Mouse (Mus musculus) stomach, embryonic 16.5 days (tissue): Measurements from ENCODE around the gene Mgll. TPM values are rescaled to one million over a fixed set of nuclear protein-coding genes. Genes with fewer than 3 reads are reported as not detected.

Experiments
- ATAC-seq: fragments of 200-750 bp; cut with Nextera tagmentation; 2 replicates; pipeline ENCODE4 v1.8.0; 2017; ENCODE audit warnings: moderate number of reproducible peaks, moderate TSS enrichment; ENCODE audit not compliant: insufficient read depth, low FRiP score
- H3K27ac ChIP-seq: fragments of 300-500 bp; sonication (generic); 2 replicates; pipeline ENCODE4 v1.5.1; 2014; ENCODE audit warnings: low read length
- H3K27me3 ChIP-seq: fragments of 300-500 bp; sonication (generic); 2 replicates; pipeline ENCODE4 v1.6.1; 2014; ENCODE audit warnings: low read length, control low read depth, mixed read lengths; ENCODE audit not compliant: control insufficient read depth, insufficient read depth
- H3K36me3 ChIP-seq: fragments of 300-500 bp; sonication (generic); 2 replicates; pipeline ENCODE4 v1.6.1; 2014; ENCODE audit warnings: low read length; ENCODE audit not compliant: control insufficient read depth, insufficient read depth
- H3K4me1 ChIP-seq: fragments of 300-500 bp; sonication (generic); 2 replicates; pipeline ENCODE4 v1.6.1; 2014; ENCODE audit warnings: low read length, control low read depth, mixed read lengths; ENCODE audit not compliant: control insufficient read depth, insufficient read depth
- H3K4me2 ChIP-seq: fragments of 300-500 bp; sonication (generic); 2 replicates; pipeline ENCODE4 v1.6.1; 2014; ENCODE audit warnings: low read depth, low read length, mixed read lengths
- H3K4me3 ChIP-seq: fragments of 300-500 bp; sonication (generic); replicated peaks from 2 replicates; pipeline ENCODE4 v1.5.1; 2014; ENCODE audit warnings: mild to moderate bottlenecking, low read length
- H3K9ac ChIP-seq: fragments of 300-500 bp; sonication (generic); 2 replicates; pipeline ENCODE4 v1.6.1; 2014; ENCODE audit warnings: low read length
- H3K9me3 ChIP-seq: fragments of 300-500 bp; sonication (generic); replicated peaks from 2 replicates; pipeline ENCODE4 v1.6.1; 2016; ENCODE audit warnings: low read length, control low read depth; ENCODE audit not compliant: control insufficient read depth
- WGBS: fragments of 180-500 bp; shearing (Covaris S2); extraction: QIAGEN DNeasy Blood & Tissue Kit; methylation state at CpG from one replicate; pipeline ENCODE4 v1.1.7; 2014; 5-methylcytosine and 5-hydroxymethylcytosine counted together
- polyA plus RNA-seq: library from polyadenylated mRNA; unstranded; fragments of >200 nt; fragmentation: Nextera tagmentation; extraction: Ambion mirVana; gene quantifications from 2 replicates; pipeline ENCODE4 v1.2.1, GENCODE M21; 2015

The Mgll gene
- polyA plus RNA-seq, 1 experiment from 2014 or later: 121 TPM

DNA sequence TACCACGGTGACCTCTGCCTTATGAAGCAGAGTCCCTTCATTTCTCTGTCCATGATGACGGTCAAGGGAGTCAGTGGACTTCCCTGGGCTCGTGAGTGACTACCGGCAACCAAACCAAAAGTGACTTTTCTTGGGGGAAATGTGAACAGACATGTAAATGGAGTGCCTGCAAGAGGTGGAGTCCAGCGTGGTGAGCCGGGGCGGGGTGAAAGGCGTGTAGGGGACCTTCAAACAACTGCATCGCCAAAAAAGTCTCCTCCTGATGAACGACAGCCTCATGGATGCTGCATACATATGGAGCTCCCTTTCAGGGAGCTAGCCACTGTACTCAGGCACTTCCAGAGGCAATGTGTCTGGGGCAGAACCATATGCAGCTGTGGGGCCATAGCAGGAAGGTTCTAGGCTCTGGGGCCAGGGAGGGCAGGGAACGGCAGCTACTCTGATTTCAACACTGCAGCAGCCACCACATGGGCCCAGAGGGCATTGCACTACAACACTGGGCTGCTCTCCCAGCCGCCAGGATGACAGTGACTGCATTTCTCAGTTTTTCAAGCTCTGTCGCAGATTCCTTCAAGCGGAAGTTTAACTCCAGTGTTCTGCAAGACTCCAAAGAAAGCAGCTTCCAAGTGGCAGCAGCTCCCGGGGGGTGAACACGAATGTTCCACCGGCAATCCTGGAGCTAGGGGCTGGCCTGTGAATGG, 36.9 kb downstream of the Mgll start:
- peaks cover 76% of the 10 kb centered on the region for H3K4me1 ChIP-seq

DNA sequence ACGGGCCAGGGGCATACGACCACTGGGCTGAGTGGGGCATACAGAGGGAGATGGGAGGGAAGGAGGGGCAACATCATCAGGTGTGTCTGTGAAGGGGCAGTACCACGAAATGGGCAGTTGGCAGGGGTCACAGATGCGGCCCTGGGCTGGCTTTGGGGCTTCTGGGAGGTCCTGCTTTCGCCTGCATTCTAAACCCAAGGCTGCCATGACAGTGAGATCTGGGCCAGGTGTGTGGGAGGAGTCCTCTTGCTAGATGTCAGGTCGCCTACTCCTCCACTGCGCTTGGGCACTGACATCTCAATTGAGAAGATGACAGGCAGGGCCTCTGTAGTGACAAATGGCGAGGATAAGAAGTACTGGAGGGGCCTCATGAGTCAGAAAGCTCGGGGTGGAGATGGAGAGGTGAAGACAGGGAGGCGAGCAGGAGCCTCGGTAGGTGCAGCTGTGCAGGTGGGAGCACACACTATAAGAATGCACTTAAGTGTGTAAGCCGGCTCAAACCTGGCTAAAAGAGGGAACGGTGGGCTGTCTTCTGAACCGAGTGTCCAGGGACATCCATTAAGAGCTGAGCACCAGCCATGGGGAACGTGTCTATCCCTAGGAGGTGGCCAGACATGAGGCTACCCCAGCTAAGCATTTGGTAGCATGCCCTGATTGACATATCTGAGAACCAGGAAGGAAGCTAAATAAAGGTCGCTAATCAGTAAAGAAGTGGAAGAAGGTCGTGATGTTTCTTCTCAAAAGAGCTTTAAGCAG, 37.6 kb downstream of the Mgll start:
- ATAC-seq: no peak
- 67% methylated on average over 17 of the region's 17 CpGs for WGBS

More for the DNA sequence above, 36.9 kb downstream of the Mgll start:
- WGBS: 73% methylated on average over 17 of the region's 17 CpGs
- no peaks in the 10 kb centered on the region for H3K9me3 ChIP-seq
- no peaks in the 10 kb centered on the region for H3K27me3 ChIP-seq
- no peak for ATAC-seq
- H3K9ac ChIP-seq: no peak overlapping the region
- 0 out of 2 replicates have a peak, but pooled peaks cover 6% of the 10 kb centered on the region for H3K36me3 ChIP-seq
- H3K27ac ChIP-seq: 0 out of 2 replicates have a peak overlapping the region, but pooled peaks have one; percentile 59
- no peak overlapping the region for H3K4me2 ChIP-seq
- H3K4me3 ChIP-seq: no peak overlapping the region

GRCm38 (mm10) chr6:88762440-88763196, 38.4 kb downstream of the Mgll start:
- WGBS: 61% methylated on average over 13 of the region's 13 CpGs
- Histone ChIP-seq H3K9ac (no peak overlapping the region), H3K9me3 (no peaks in the 10 kb centered on the region), H3K27ac (peak overlapping the region; percentile 59; the same call in 1 of the 2 replicates), H3K4me3 (no peak overlapping the region), H3K36me3 (0 out of 2 replicates have a peak, but pooled peaks cover 6% of the 10 kb centered on the region), H3K4me1 (peaks cover 62% of the 10 kb centered on the region), H3K4me2 (no peak overlapping the region), H3K27me3 (no peaks in the 10 kb centered on the region)
- ATAC-seq: 0 out of 2 replicates have a peak, but pooled peaks have one; percentile 10

More for the DNA sequence above, 37.6 kb downstream of the Mgll start:
- H3K4me1 ChIP-seq: peaks cover 68% of the 10 kb centered on the region
- H3K4me3 ChIP-seq: no peak overlapping the region
- 0 out of 2 replicates have a peak, but pooled peaks cover 6% of the 10 kb centered on the region for H3K36me3 ChIP-seq
- no peaks in the 10 kb centered on the region for H3K27me3 ChIP-seq
- H3K9me3 ChIP-seq: no peaks in the 10 kb centered on the region
- no peak overlapping the region for H3K4me2 ChIP-seq
- peak overlapping the region; percentile 59 for H3K27ac ChIP-seq
- no peak overlapping the region for H3K9ac ChIP-seq

GRCm38 (mm10) chr6:88763518-88764077, 39.4 kb downstream of the Mgll start:
- H3K36me3 ChIP-seq: 0 out of 2 replicates have a peak, but pooled peaks cover 6% of the 10 kb centered on the region
- H3K4me1 ChIP-seq: peaks cover 54% of the 10 kb centered on the region
- 73% methylated on average over 3 of the region's 3 CpGs for WGBS
- H3K27me3 ChIP-seq: no peaks in the 10 kb centered on the region
- H3K27ac ChIP-seq: peak overlapping the region; percentile 32; the same call in 1 of the 2 replicates
- ATAC-seq: no peak
- no peak overlapping the region for H3K9ac ChIP-seq
- no peaks in the 10 kb centered on the region for H3K9me3 ChIP-seq
- H3K4me2 ChIP-seq: no peak overlapping the region
- no peak overlapping the region for H3K4me3 ChIP-seq

GRCm38 (mm10) chr6:88764281-88764680, 40.1 kb downstream of the Mgll start:
- Histone ChIP-seq H3K36me3 (0 out of 2 replicates have a peak, but pooled peaks cover 6% of the 10 kb centered on the region), H3K4me2 (no peak overlapping the region), H3K27me3 (no peaks in the 10 kb centered on the region), H3K9me3 (no peaks in the 10 kb centered on the region), H3K27ac (peak overlapping the region; percentile 31), H3K9ac (no peak overlapping the region), H3K4me3 (no peak overlapping the region), H3K4me1 (peaks cover 47% of the 10 kb centered on the region)
- no peak for ATAC-seq
- 79% methylated on average over 4 of the region's 4 CpGs for WGBS

- 53% methylated on average over 4 of the region's 4 CpGs for WGBS
These were observed 43.5 kb downstream of the Mgll start for GRCm38 (mm10) chr6:88767740-88768139.

GRCm38 (mm10) chr6:88769723-88770122, 45.5 kb downstream of the Mgll start:
- Histone ChIP-seq H3K9me3 (no peaks in the 10 kb centered on the region), H3K4me3 (no peak overlapping the region), H3K36me3 (0 out of 2 replicates have a peak, but pooled peaks cover 6% of the 10 kb centered on the region), H3K9ac (no peak overlapping the region), H3K4me1 (peaks cover 13% of the 10 kb centered on the region), H3K27ac (no peak overlapping the region), H3K27me3 (no peaks in the 10 kb centered on the region), H3K4me2 (no peak overlapping the region)
- ATAC-seq: no peak
- WGBS: 86% methylated on average over 6 of the region's 6 CpGs

More at GRCm38 (mm10) chr6:88767740-88768139, 43.5 kb downstream of the Mgll start:
- H3K9ac ChIP-seq: no peak overlapping the region
- ATAC-seq: no peak
- no peak overlapping the region for H3K27ac ChIP-seq
- H3K27me3 ChIP-seq: no peaks in the 10 kb centered on the region
- H3K36me3 ChIP-seq: 0 out of 2 replicates have a peak, but pooled peaks cover 6% of the 10 kb centered on the region
- peaks cover 20% of the 10 kb centered on the region for H3K4me1 ChIP-seq
- no peak overlapping the region for H3K4me3 ChIP-seq
- no peak overlapping the region for H3K4me2 ChIP-seq
- H3K9me3 ChIP-seq: no peaks in the 10 kb centered on the region

- ATAC-seq: no peak
- 58% methylated on average over 17 of the region's 17 CpGs for WGBS
- H3K27ac ChIP-seq: no peak overlapping the region
- no peaks in the 10 kb centered on the region for H3K27me3 ChIP-seq
- H3K36me3 ChIP-seq: 0 out of 2 replicates have a peak, but pooled peaks cover 2% of the 10 kb centered on the region
- H3K4me3 ChIP-seq: no peak overlapping the region
- H3K4me1 ChIP-seq: peaks cover 20% of the 10 kb centered on the region
- H3K4me2 ChIP-seq: no peak overlapping the region
- no peak overlapping the region for H3K9ac ChIP-seq
- no peaks in the 10 kb centered on the region for H3K9me3 ChIP-seq
These were observed 46.2 kb downstream of the Mgll start for GRCm38 (mm10) chr6:88770300-88770904.
